Mouse (Mus musculus): ENCODE results near the gene Nhej1. TPM values are rescaled to one million over a fixed set of nuclear protein-coding genes. Genes with fewer than 3 reads are reported as not detected.

The Nhej1 gene
- polyA plus RNA-seq (2015; fragmentation: Nextera tagmentation; extraction: Ambion mirVana), result 3.0 and 3.5 TPM in 2 replicates

DNA sequence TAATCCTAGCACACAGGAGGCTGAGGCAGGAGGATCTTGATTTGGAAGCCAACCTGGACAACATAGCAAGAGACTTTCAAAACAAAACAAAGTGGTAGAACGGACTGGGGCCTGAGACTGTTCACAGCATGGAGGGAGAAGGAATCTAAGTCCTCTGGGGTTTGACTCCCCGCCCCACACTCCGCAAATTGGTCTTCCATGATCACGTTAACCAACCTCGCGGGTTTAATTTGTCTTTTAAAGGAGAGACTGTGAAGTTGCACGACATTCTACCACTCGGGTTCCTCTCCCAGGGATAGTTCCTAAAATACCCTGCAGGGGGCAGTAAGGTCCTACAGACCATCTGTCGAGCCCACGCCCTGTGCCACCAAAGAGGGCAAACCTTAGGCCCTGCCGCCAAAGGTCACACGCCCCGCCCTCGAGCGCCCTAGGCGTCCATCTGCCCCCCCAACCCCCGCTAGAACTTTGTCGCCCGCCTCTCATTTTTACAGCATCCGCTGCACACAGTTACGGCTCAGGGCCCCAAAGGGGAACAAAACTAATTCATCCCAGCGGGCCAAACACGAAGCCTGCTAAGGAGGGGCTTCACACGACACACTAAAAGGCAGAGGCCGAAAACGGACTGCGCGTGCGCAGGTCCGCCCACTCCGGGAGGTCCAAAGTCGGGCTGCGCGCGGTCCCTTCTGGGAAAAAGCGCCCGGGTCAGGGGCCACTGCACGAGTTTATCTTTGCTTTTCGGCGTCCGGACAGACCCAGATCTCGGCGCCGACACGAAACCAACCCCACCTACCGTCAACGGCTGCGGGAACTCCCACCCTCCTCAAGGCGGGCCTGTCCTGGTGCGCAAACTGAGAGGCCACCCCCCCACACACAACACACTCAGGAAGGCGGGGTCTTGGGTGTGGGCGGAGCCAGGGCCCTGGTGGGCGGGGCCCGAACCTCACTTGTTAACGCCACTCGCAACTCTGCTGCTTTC is at the start of gene Nhej1:
Gene Nhej1, minus strand, starts transcription at position 855 of the 976 bp plus-strand sequence.
- peak; percentile 98 for DNase-seq
- Histone ChIP-seq H3K9me3 (ENCODE audit: low read length) (no peaks in the 10 kb centered on the region), H3K4me3 (ENCODE audit: low read depth, low read length) (peak within 1 kb of the TSS; percentile 52), H3K36me3 (replicated peaks; ENCODE audit: insufficient read depth, low read length) (no peaks in the 10 kb centered on the region), H3K27me3 (ENCODE audit: insufficient read depth, low read length) (no peaks in the 10 kb centered on the region), H3K4me2 (ENCODE audit: low read depth, low read length) (peak within 1 kb of the TSS; percentile 56), H3K4me1 (ENCODE audit: insufficient read depth) (peaks cover 17% of the 10 kb centered on the region), H3K9ac (replicated peaks) (peak within 1 kb of the TSS; percentile 60), H3K27ac (ENCODE audit: low read depth) (peak within 1 kb of the TSS; percentile 92)
- peak; percentile 96 for ATAC-seq
- WGBS (ENCODE audit: insufficient replicate concordance), result 1% methylated on average over 56 of the region's 56 CpGs
- TF ChIP-seq CTCF (IDR thresholded peaks at IDR 0.05; ENCODE audit: low read depth) (peak; percentile 96), EP300 (IDR thresholded peaks at IDR 0.05; ENCODE audit: low read depth) (peak; percentile 73)

GRCm38 (mm10) chr1:75168472-75169464 is 43.8 kb upstream of the Nhej1 start, which contains the start of gene Zfand2b:
Gene Zfand2b, plus strand, starts transcription at chr1:75168646.
- DNase-seq (peak; percentile 99), ATAC-seq (peak; percentile 95)
- Histone ChIP-seq H3K27ac (ENCODE audit: low read depth) (peak within 1 kb of the TSS; percentile 90), H3K9ac (replicated peaks) (peak within 1 kb of the TSS; percentile 73), H3K27me3 (ENCODE audit: insufficient read depth, low read length) (no peaks in the 10 kb centered on the region), H3K4me2 (ENCODE audit: low read depth, low read length) (peak within 1 kb of the TSS; percentile 65), H3K4me1 (ENCODE audit: insufficient read depth) (peaks cover 14% of the 10 kb centered on the region), H3K4me3 (ENCODE audit: low read depth, low read length) (peak within 1 kb of the TSS; percentile 67), H3K36me3 (replicated peaks; ENCODE audit: insufficient read depth, low read length) (peaks cover 36% of the 10 kb centered on the region), H3K9me3 (ENCODE audit: low read length) (no peaks in the 10 kb centered on the region)
- TF ChIP-seq CTCF (IDR thresholded peaks at IDR 0.05; ENCODE audit: low read depth) (no peak), EP300 (IDR thresholded peaks at IDR 0.05; ENCODE audit: low read depth) (no peak; the same call in 1 of the 2 replicates)
- 2% methylated on average over 56 of the region's 59 CpGs for WGBS (ENCODE audit: insufficient replicate concordance)

DNA sequence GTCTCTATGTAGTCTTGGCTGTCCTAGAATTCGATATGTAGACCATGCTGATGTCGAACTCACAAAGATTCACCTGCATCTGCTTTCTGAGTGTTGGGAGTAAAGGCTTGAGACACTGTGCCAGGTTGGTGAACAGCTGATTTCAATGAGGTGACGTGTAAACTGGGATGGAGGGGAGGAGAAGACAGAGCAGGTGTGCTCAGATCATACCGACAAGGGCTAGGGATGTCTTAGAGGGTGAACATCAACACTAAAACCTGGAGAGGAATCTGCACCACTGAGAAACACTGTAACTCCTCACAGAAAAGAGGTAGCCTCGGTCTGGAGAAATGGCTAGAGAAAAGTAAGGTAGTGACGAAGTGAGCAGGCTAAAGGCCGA is 43.1 kb upstream of the Nhej1 start:
- Histone ChIP-seq H3K9ac (replicated peaks) (peak overlapping the region; percentile 73), H3K4me2 (ENCODE audit: low read depth, low read length) (peak overlapping the region; percentile 65), H3K27ac (ENCODE audit: low read depth) (peak overlapping the region; percentile 90), H3K27me3 (ENCODE audit: insufficient read depth, low read length) (no peaks in the 10 kb centered on the region), H3K4me3 (ENCODE audit: low read depth, low read length) (peak overlapping the region; percentile 67), H3K4me1 (ENCODE audit: insufficient read depth) (peaks cover 14% of the 10 kb centered on the region), H3K36me3 (replicated peaks; ENCODE audit: insufficient read depth, low read length) (peaks cover 30% of the 10 kb centered on the region), H3K9me3 (ENCODE audit: low read length) (no peaks in the 10 kb centered on the region)
- TF ChIP-seq CTCF (IDR thresholded peaks at IDR 0.05; ENCODE audit: low read depth), result no peak
- no peak for TF ChIP-seq EP300 (IDR thresholded peaks at IDR 0.05; ENCODE audit: low read depth)
- WGBS (ENCODE audit: insufficient replicate concordance), result 9% methylated on average over 7 of the region's 7 CpGs
- DNase-seq (no peak), ATAC-seq (peak; percentile 7; the same call in 1 of the 2 replicates)

GRCm38 (mm10) chr1:75160256-75160617 is 35.2 kb upstream of the Nhej1 start:
- Histone ChIP-seq H3K27me3 (ENCODE audit: insufficient read depth, low read length) (no peaks in the 10 kb centered on the region), H3K27ac (ENCODE audit: low read depth) (peak overlapping the region; percentile 57; the same call in 1 of the 2 replicates), H3K4me2 (ENCODE audit: low read depth, low read length) (peak overlapping the region; percentile 42; the same call in 1 of the 2 replicates), H3K9ac (replicated peaks) (no peak overlapping the region), H3K36me3 (replicated peaks; ENCODE audit: insufficient read depth, low read length) (no peaks in the 10 kb centered on the region), H3K9me3 (ENCODE audit: low read length) (no peaks in the 10 kb centered on the region), H3K4me3 (ENCODE audit: low read depth, low read length) (no peak overlapping the region), H3K4me1 (ENCODE audit: insufficient read depth) (peaks cover 6% of the 10 kb centered on the region)
- WGBS (ENCODE audit: insufficient replicate concordance), result 42% methylated on average over 4 of the region's 4 CpGs
- ATAC-seq (no peak), DNase-seq (peak; percentile 17)
- TF ChIP-seq EP300 (IDR thresholded peaks at IDR 0.05; ENCODE audit: low read depth), result no peak
- no peak for TF ChIP-seq CTCF (IDR thresholded peaks at IDR 0.05; ENCODE audit: low read depth)

DNA sequence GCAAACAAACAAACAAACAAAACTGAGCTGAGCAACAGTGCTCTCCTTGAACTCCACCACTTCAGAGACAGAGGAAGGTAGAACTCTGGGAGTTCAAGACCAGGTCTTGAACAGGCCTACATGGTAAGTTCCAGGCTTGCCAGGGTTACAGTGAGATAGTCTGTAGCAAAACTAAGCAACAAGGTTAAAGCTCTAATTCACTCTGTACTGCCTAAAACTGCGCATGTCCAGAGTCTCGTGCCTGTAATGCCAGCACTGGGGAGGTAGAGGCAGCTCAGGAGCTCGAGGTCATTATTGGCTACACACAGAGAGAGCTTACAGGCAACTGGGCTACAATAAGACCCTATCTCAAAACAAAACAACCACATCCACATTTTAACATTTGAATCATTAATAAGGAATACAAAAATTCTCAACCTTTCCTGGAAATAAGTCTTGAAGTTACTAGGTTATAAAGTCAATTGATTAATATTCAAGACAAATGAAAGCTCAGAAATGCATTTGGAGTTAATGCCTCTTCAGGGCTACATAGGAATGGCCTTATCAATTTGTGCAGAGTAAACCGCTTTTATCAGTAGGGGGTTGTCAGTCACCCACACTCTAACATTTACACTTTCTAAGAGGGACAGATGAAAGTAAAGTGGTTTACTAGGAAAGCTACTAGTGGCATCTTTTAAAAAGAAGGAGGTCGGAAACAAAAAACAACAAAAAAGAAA is 34.7 kb upstream of the Nhej1 start:
- Histone ChIP-seq H3K27me3 (ENCODE audit: insufficient read depth, low read length) (no peaks in the 10 kb centered on the region), H3K4me1 (ENCODE audit: insufficient read depth) (peaks cover 10% of the 10 kb centered on the region), H3K36me3 (replicated peaks; ENCODE audit: insufficient read depth, low read length) (no peaks in the 10 kb centered on the region), H3K9me3 (ENCODE audit: low read length) (no peaks in the 10 kb centered on the region), H3K9ac (replicated peaks) (no peak overlapping the region), H3K4me2 (ENCODE audit: low read depth, low read length) (peak overlapping the region; percentile 42; the same call in 1 of the 2 replicates), H3K4me3 (ENCODE audit: low read depth, low read length) (no peak overlapping the region), H3K27ac (ENCODE audit: low read depth) (peak overlapping the region; percentile 59)
- WGBS (ENCODE audit: insufficient replicate concordance), result 50% methylated on average over 5 of the region's 5 CpGs
- DNase-seq (no peak), ATAC-seq (peak; percentile 78)
- TF ChIP-seq EP300 (IDR thresholded peaks at IDR 0.05; ENCODE audit: low read depth) (peak; percentile 91), CTCF (IDR thresholded peaks at IDR 0.05; ENCODE audit: low read depth) (no peak)

Measured in liver, postnatal 0 days (tissue).